Mouse (Mus musculus) central nervous system, embryonic 11.5 days (tissue): ENCODE measurements around the gene Ankdd1b. TPM values are rescaled to one million over a fixed set of nuclear protein-coding genes. Genes with fewer than 3 reads are reported as not detected.

Source experiments
- polyA plus RNA-seq: library from polyadenylated mRNA; depleted of rRNA; stranded (reverse); fragments of >200 nt; gene quantifications from 2 replicates; pipeline ENCODE4 v1.2.3, GENCODE M21; 2012; rRNA removed

The Ankdd1b gene
- 0.20 TPM in 1 of 2 replicates, not detected in the other for polyA plus RNA-seq

GRCm38 (mm10) chr13:96470957-96471356, at the start of gene Ankdd1b:
TSS of gene Ankdd1b (minus strand) at chr13:96471198.

GRCm38 (mm10) chr13:96490433-96490832, 19.4 kb upstream of the Ankdd1b start, which contains the start of gene Gm17622:
TSS of gene Gm17622 (plus strand) at chr13:96490733.

GRCm38 (mm10) chr13:96388042-96388888, 82.7 kb downstream of the Ankdd1b start, which contains the start of gene Poc5:
TSS of gene Poc5 (plus strand) at chr13:96388294.

Other genes with a start within 250 kb of the Ankdd1b start
- gene Poc5, start 82.9 kb downstream of the Ankdd1b start, polyA plus RNA-seq = 14.8 and 23.2 TPM in 2 replicates
- not detected in 2 replicates for gene Gm17622, start 19.5 kb upstream of the Ankdd1b start, polyA plus RNA-seq
- 5.3 and 7.9 TPM in 2 replicates for gene Polk, start 71.4 kb upstream of the Ankdd1b start, polyA plus RNA-seq
- 15.2 and 19.1 TPM in 2 replicates for gene Col4a3bp, start 71.4 kb upstream of the Ankdd1b start, polyA plus RNA-seq
- gene Hmgcr, start 199.7 kb upstream of the Ankdd1b start, polyA plus RNA-seq = 108 and 181 TPM in 2 replicates